Mouse (Mus musculus) heart, adult 2 months (tissue): ENCODE data around the gene Rprd1b.

ENCODE experiments used
- CTCF ChIP-seq: fragments of 200-600 bp; IDR thresholded peaks from 2 replicates; pipeline ENCODE4 v1.8.1; 2022; ENCODE audit warnings: antibody characterized with exemption, mild to moderate bottlenecking, moderate library complexity
- POLR2A ChIP-seq: fragments of 200-500 bp; IDR thresholded peaks from 2 replicates; pipeline ENCODE4 v1.6.1; 2011; ENCODE audit warnings: mild to moderate bottlenecking, low read depth, low read length, control low read depth; ENCODE audit not compliant: insufficient read depth

DNA sequence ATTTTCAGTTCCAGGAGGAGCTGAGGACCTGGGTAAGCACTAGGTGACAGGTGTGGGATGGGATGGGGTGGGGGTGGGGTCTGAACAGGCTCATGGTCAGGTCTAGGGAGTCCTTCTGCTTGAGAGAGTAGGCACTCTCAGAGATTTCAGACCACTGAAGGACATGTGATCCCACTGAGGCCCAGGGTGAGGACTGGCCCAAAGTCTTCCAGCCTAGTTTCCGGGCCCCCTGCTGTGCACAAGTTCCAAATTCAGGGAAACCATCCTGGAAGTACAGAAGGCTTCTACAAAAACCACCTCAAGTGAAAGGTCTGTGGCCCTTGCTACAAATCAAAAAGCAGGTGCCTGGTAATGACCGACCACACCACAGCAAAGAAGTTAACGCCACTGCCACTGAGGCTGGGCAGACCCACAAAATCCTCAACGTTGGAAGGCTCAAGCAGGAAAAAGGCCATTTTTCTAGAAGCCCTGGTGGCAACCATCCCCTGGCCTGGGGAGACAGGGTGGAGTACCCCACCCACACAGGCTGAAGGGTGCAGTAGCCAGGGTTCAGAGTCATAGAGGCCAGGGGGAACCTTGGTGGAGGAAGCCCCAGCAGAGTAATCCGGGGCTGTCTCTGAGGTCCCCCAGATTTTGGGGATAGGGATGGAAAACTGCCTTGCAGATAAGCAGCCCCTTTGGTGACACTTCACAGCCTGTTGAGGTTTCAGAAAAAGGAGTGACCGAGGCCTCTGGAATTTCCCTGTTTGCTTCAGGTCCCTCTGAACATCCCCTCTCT lies 116.6 kb downstream of the Rprd1b start:
- TF ChIP-seq CTCF (no peak), POLR2A (no peak)
